Mouse (Mus musculus) spleen, postnatal 4 days (tissue): ENCODE data around the gene Arhgap31.

Source experiments
- DNase-seq, 2 experiments: peaks; one replicate each; pipeline ENCODE4 v3.0.0; 2022; ENCODE audit warnings: low spot score in 2 of 2

The Arhgap31 gene

DNA sequence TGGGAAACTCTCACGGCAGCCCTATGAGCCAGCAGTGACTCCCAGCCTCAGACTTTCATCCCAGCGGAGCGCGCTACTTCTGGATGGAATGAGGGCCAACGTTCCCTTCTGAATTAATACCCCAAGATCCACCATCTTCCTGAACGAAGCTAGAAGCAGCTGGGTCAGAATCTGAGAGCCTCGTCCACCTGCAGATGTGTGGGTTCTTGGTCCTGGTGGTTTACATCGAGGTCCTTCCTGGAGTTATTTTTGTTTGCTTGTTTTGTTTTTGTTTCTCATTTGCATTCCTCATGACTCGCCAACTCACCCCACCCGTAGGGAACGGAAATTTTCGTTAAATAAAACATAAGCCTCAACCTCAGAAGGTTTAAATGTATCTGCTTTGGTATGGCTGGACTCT lies 61.8 kb downstream of the Arhgap31 start:
- DNase-seq, result no peak

DNA sequence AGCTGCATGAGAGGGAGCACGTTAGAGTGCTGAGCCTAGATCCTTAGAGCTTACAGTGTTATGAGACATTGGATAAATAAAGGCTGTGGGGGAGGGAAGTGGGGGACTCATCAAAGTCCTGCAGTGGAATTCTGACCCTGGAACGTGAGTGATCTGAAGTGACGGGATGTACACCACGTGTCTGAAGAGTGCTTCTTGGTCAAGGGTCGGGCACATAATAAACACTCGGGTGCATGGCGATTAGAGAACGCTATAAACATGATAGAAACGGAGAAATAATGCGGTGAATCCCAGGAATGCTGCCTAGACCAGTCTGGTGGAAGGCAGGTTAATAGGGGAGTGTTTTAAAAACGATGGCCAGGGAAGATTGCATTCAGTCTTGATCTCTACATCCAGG lies 63.6 kb downstream of the Arhgap31 start:
- no peak for DNase-seq

DNA sequence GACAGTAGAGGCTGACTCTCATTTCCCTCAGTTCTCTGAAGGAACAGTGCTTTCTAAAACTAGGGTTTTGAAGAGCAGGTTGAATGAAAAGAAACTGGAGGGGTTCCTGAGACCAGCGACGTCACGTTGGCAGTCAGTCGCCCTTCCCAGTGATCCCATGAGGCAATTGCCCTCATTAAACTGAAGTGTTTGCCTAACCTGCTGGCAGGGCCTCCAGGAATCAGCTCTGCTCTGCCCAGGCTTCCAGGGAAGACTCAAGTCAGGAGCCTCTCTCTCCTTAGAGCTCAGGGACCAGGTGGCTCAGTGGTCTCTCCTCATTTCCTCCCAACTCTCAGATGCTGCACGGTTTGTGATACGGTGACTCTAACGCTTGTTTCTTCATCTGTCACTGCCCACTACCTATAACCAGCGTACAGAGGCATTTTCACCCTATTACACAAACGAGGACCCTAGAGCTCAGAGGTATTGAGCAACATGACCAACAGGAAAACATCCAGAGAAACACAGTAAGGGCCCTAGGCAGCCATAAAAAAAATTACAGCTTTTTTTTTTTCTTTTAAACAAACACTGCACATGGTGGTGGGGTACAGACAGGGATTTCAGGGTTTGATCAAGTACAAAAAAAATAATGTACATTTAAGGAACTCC lies 64.2 kb downstream of the Arhgap31 start:
- no peak for DNase-seq

DNA sequence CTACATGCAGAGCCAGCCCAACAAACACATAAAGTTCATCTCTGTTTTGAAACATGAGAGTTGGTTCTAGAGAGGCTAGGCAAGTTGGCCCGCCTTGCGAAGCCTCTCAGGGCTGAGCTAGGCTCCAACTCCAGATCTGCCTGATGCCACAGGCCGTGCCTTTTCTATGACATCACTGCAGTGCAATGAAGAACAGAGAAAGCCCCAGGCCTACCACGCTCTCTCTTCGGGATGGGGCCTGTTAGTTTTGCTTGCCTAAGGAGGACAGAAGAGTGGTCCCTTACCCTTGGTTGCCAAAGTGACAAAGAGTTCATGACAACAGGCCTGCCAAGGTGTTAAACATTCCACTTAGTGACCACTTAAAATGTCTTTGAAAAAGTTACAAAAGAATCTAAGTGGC lies 64.9 kb downstream of the Arhgap31 start:
- DNase-seq, result no peak

DNA sequence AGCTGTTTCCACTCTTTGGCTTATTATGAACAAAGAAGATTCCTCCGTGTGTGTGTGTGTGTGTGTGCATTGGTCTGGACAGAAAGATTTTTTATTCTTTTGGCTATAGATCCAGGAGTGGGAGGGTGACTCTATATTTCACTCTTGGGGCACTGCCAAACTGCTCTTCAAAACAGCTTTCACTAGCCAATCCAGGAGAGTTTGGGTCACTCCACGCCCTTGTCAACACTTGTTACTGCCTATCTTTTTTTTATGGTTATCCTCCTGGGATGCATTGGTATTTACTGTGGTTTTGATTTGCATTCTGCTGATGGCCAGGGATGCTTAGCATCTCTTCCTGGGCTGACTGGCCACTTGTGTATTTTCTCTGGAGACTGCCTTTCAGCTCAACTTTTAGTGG lies 68.6 kb downstream of the Arhgap31 start:
- DNase-seq, result no peak

DNA sequence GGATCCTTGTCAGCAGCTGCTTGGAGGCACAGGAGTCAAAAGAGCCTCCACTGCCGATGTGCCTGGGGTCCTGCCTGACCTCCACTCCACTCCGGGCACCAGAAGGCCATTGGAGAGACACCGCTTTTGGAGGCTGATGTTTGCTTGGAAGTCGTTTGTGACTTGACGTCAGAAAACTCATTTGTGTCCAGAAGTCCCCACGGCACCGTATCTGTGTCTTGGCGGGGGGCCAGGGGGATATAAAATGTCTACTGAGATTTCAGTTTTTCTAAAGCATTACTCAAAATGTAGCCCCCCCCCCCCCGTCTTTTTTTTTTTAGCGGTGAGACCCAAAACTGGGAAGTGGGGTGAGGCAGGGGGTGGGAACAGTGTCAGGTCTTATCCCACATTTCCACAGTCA lies 76.0 kb downstream of the Arhgap31 start:
- no peak for DNase-seq

DNA sequence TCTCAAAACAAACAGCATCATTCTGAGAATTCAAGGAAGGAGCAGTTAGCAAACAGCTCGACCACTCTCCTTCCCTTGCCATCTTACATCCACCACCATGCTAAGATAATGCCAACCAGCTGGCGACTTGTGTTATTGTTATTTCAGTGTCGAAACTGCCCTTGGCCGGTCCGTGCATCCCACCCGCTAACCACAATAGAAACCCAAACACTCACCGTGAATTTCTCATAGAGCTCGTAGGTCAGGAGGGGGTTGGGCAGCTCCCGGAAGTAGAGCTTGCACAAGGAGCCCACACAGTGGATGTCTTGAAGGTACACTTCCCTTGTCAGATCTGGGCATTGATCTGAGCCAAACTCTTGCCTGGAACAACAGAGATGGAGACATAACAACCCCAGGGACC lies 76.4 kb downstream of the Arhgap31 start:
- peak in 1 of 2 experiments; percentile 21 for DNase-seq

DNA sequence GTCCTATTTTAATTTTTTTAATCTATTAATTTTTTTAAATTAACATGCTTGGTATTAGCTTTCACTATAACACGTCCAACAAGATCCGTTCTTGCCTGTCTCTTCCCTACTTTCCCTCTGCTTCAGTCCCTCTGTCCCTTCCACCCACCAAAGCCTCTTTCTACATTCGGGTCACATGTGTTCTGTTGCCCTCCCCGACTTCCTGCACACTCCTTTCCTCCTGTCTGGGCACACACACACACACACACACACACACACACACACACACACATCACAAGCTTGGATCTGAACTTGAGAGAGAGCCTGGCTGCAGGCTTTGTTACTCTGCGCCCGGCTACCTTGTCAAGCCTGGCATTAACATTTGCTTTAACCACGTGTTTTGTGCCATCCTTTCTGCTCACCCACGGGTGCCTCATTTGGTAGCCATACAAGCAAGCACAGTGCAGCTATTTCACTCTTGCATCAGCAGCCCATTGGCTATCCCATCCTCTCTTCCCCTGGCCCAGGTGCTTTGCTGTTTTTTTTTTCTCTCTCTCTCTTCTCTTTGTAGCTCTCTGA lies 77.2 kb downstream of the Arhgap31 start:
- no peak for DNase-seq

DNA sequence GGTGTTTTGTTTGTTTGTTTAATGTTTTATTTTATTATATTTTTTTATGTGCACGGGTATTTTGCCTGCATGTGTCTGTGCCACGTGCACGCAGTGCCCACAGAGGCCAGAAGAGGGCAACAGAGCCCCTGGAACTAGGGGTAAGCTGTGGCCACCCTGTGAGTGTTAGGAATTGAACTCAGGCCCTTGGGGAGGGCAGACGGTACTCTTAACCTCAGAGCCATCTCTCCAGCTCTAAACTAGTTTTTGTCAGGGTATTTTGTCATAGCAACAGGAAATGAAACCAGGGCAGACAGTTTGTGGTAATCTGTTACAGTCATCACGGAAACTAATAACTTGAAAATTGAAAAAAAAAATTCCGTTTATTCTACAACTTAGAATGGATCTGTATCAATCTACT lies 80.9 kb downstream of the Arhgap31 start:
- peak; percentile 50 to 77 for DNase-seq

DNA sequence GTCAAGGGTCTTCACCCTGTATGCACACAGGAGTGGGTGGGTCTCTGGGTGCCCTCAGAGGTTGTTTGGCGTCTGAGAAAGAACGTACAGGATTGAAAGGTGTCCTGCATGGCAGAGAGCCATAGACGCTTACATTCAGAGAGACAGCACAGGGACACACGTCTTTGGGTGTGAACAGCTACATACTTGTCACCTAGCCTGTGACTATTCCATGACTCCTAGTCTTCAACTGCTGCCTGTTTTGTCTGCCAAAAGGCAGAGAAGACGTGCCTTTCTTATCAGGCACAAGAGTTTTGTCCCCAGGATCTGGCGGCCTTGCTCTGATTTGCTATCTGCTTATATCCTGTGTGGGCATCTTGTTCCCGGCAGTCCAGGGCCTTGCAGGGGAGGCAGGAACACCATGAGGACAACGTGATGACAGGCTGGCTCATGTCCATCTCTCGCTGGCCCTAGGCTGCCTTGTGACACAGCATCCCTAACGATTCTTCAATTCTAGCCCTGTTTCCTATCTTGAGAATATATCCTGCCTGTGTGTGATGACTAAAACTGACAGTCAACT lies 87.2 kb downstream of the Arhgap31 start:
- DNase-seq, result no peak

DNA sequence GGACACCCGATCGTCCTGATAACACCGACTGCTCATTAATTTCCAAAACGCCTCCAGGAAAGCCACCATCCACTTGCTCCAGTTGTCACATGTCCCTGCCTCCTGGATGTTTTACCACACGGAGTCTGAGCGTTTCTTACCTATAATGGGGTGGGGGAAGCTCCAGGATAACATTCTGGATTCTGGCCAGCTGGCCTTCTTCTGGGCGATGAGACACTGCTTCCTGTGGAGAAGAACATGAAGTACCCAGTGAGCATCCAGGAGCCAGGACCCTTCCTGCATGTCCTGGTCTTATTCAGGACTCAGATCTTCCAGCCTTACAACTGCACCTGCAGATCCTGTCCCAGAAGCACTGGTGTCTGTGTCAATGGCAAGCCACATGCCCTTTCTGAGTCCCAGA lies 87.7 kb downstream of the Arhgap31 start:
- no peak for DNase-seq

DNA sequence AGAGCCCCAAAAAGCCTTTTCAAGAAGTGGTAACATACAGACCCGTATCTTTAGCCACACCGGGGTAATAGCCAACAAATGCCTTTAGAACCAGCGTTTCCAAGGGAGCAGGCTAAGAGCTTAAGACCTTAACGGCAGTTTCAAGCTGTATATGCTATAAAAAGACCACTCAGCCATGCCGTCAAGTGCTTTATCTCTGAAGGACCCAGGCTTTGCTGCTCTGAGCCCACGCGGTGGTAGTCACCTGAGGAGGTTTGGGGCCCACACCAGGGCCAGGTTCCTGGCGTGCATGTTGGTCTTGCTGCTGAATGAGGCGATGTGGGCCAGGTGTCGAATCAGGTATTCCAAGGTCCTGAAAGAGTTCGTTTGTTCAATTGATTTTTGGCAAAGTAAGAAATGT lies 88.8 kb downstream of the Arhgap31 start:
- DNase-seq, result no peak

DNA sequence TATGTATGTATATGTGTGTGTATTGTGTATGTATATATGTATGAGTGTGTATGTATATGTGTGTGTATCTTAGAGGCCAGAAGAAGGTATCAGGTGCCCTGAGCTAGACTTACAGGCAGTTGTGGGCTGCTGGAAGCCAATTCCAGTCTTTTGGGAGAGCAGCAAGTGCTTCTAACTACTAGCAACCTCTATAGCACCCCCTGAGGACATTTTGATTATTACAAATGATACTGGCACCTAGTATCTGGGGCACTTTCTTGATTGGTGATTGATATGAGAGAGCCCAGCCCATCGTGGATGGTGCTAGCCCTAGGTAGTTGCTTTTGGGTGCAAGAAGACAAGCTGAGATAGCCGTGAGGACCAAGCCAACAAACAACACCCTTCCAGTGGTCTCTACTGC lies 90.8 kb downstream of the Arhgap31 start:
- no peak for DNase-seq

DNA sequence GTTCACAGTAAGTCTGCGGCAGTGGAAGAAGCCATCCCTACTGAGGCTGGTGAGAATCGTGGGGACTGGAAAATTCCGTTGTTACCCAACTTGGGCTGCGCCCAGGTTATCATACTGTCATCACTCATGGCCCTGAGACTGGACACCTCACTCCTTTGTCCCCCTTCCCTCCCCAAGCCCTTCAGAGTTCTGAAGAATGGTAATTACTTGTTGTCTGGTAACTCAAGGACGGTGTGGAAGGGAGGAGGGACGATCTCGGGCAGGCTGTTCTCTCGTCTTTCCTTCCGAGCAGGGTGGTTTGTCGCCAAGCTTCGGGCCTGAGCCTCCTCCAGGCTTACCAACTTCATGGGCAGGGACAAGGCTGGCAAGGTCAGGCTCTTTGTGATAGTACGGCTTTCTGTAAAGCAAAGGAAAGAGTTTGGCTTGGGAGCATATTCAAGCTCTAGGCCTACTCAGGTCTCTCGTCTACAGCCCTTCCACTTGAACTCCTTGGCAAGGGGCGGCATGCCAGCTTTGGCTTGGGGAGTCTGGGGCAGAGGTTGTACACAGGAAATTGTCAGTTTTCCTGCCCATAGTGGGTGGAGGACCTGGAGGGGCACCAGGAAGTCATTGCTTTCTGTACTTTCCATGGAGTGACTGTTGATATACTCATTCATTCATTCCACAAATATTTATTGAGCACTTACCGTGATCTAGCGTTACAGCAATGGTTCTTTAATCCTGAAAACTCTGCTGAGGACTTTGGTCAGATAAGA lies 92.2 kb downstream of the Arhgap31 start:
- no peak for DNase-seq

DNA sequence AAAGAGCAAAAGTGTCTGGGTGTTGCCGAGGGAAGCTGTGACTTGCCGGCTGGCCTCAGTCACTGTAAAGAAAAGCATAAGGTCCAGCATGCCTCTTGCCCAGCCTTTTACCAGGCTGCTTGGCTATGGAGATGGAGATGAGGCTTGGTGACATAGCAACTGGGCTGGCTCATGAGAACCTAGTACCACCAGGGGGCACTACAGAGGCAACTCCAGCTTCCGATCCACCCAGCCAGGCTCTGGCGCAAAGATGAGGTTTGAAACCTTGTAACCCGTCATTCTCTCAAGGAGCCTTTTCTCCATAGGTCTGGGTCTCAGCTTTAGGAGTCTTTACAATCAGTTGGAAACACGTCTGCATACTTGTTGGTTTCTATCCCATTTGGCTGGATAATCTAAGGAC lies 94.0 kb downstream of the Arhgap31 start:
- peak; percentile 50 to 85 for DNase-seq

DNA sequence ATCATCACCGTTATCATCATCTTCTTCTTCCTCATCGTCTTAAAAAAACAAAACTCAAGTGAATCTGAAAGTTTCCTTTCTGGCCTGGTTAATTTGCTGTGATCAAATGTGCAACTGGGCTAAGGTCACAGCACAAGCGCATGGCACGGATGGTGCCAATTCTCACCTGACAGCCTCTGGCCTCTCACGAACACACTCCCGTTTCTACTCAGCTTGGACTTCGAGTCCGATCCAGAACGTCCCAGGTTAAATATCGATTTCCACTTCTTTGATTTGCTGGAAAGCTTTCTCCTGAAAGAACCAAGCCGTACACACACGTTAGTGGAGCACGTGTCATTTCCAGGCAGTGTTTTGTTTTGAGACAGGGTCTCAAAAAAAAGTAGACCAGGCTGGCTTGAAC lies 95.1 kb downstream of the Arhgap31 start:
- no peak for DNase-seq

DNA sequence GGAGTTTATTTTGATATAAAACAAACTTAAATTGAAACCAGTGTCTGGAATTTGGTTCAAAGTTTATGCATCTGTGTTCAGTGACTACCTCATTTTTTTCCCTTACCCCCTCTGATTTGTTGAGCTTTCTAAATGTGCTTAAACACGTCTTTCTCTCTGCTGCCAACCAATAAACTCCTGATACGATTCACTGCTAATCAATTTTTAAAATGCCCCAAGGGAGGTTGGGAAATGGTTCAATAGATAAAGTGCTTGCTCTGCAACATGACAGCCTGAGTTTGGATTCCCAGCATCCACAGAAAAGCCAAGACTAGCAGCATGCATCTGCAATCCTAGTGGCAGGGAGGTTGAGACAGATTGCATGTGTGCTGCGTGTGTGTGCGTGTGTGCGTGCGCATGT lies 99.4 kb downstream of the Arhgap31 start:
- DNase-seq, result no peak

DNA sequence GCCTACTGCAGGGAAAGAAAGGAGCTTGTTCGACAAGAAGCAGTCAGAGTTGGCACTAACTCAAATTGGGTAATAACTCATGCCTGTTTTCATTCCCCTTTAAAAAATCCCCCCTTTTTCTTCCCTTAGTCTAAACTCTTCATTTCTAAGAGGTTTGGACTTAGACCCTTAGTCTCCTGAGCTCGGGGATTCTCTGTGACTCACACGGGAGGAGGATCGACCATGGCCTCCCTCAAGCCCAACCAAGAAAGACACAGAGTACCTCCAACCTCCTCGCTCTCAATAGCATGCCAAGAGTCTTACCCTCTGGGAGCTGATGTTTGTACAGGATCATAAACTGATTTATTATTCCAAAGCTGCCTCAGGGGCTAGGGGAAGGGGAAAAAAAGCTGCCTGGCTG lies 100.4 kb downstream of the Arhgap31 start:
- no peak for DNase-seq

DNA sequence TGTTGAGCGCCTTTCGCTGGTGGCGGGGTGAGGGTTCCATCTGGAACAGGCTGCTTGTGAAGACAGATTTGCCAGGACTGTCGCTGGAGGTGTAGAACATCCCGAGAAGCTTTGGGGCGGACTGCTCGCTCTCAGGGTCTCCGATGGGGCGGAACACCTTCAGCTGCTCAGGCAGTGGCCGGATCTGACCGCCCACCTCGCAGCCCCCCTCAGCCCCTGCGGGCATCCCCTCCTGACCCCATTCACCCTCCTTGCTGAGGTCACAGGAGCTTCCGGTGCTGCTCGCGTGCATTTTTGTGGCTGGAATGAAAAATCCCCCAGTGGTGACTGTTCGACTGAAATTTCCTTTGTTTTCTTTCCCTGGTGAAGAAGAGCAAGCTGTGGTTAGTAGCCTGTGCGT lies 104.0 kb downstream of the Arhgap31 start:
- no peak for DNase-seq

DNA sequence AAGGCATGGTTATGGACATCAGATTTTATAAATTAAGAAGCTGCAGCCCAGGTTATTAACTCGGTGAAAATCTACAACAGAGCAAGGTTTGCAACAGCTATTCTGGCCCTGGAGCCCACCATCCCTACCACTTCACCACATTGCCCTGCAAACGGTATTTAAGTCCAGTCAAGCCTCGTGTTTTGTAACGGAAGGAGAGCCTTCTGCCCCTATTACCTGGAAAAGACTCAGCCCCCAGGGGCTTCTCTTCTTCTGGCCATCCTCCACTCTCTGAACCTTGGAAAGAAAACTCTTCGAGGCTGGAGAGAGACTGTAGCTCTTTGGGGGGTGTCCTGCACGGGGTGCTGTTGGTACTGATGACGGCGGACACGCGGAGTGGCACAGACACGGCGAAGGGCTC lies 104.4 kb downstream of the Arhgap31 start:
- DNase-seq, result peak in 1 of 2 experiments; percentile 56

DNA sequence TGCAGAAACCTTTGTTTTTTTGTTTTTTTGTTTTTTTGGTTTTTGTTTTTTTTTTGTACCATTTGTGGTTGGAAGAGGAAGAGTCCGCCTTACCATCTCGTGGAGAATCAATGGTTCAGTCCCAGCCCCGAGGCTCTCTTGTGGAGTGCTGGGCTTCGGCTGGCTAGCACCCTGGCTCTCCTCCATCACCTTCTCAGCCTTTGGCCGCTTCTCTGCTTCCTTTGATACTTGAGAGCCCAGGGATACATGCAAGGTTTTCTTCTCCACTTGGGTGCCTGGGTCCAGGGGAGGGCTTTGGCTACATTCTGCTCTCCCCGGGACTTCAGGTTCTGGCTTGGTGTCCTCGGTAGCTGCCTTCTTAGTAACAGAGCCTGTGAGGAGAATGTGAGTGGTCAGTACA lies 106.6 kb downstream of the Arhgap31 start:
- no peak for DNase-seq

DNA sequence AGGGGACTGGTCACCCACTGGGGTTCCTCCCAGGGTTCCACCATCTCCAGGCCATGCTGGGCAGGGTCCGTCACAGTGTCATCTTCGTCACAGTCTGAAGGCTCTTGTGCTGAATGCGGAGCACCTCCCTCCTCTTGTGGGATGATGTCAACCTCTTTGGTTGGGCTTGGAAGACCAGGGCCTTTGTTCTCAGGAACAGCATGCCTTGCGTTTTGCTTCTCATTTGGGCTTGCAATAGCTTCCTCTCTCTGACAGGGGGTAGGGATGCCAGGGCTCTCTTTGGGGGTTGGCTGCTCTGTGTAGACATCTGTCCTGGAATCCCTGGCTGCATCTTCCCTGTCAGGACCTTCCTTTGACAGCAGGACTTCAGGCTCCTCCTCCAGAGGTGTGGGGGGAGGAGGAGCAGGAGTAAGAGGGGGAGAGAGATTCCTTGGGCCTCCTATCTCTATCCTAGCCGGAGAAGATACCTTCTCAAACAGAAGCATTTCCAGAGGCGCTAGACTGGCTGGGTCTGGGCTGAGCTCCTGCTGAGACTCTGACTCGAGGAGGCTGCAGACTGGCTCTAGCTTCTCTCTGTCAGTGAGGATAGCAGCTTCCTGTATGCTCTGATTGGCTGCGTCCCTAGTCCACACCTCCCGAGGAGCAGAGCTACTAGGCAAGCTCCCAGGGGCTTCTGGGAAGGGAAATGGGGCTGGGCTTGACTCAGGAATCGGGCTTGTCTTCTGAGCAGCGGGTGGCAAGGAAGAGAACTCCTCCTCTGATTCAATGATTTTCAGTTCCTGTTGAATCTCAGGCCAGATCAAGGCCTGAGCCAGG lies 109.9 kb downstream of the Arhgap31 start:
- no peak for DNase-seq
